Mouse (Mus musculus): ENCODE data around the gene Rai14. TPM values are rescaled to one million over a fixed set of nuclear protein-coding genes. Genes with fewer than 3 reads are reported as not detected.

Rai14 gene
- polyA plus RNA-seq, 1 experiment from 2014 or later, result 23.2 TPM

DNA sequence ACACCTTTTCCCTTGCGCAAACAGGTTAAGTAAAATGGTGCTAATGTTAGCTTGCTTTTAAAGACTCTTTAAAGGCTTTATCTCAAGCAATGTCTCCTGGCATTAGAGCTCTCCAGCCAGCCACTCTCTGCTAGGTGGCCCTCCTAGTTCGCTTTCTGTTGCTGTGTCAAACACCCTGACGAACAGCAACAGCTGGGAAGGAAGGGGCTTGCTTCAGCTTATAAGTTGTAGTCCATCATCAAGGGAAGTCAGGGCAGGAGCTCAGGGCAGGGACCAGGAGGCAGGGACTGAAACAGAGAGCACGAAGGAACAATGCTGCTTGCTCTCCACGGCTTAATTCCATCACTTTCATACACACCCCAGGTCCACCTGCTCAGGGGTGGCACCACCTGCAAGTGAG, 68.1 kb downstream of the Rai14 start:
- no peaks in the 10 kb centered on the region for H3K27me3 ChIP-seq (ENCODE audit: control insufficient read depth, insufficient read depth, low read length)
- ATAC-seq (ENCODE audit: insufficient number of reproducible peaks, insufficient read depth, low FRiP score, low read depth), result no peak
- H3K9me3 ChIP-seq (ENCODE audit: control insufficient read depth, low read depth, low read length), result no peaks in the 10 kb centered on the region
- no peak overlapping the region for H3K9ac ChIP-seq (replicated peaks; ENCODE audit: low read depth, low read length)
- no peaks in the 10 kb centered on the region for H3K36me3 ChIP-seq (ENCODE audit: control insufficient read depth, insufficient read depth, low read length)
- peaks cover 8% of the 10 kb centered on the region; the same call in 1 of the 2 replicates for H3K4me1 ChIP-seq (ENCODE audit: control insufficient read depth, insufficient read depth, low read length)
- no peak overlapping the region for H3K27ac ChIP-seq (ENCODE audit: low read length)
- no peak overlapping the region for H3K4me3 ChIP-seq (ENCODE audit: low read depth, low read length)
- H3K4me2 ChIP-seq (replicated peaks; ENCODE audit: low read depth, low read length), result no peak overlapping the region
- WGBS, result 57% methylated on average over 5 of the region's 5 CpGs

DNA sequence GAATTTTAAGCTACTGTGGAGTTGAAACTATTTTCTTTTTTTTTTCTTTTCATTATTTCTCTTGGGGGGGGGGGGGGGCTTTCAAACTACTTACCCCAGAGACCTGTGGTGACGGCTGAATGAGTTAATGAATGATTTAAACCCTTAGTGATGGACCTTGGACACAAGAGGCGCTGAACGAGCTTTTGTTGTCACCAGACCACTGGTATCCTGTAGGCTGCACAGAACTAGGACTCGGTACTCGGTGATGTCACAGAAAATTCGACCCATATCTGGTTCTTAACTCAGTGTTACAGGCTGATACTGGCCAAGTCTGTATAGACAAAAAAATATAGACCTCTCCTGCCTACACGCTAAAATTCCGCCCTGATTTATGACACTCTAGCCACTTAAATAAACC, 69.3 kb downstream of the Rai14 start:
- Histone ChIP-seq H3K27me3 (ENCODE audit: control insufficient read depth, insufficient read depth, low read length) (no peaks in the 10 kb centered on the region), H3K36me3 (ENCODE audit: control insufficient read depth, insufficient read depth, low read length) (no peaks in the 10 kb centered on the region), H3K27ac (ENCODE audit: low read length) (no peak overlapping the region), H3K9ac (replicated peaks; ENCODE audit: low read depth, low read length) (no peak overlapping the region), H3K4me1 (ENCODE audit: control insufficient read depth, insufficient read depth, low read length) (peaks cover 8% of the 10 kb centered on the region; the same call in 1 of the 2 replicates), H3K4me2 (replicated peaks; ENCODE audit: low read depth, low read length) (no peak overlapping the region), H3K9me3 (ENCODE audit: control insufficient read depth, low read depth, low read length) (no peaks in the 10 kb centered on the region), H3K4me3 (ENCODE audit: low read depth, low read length) (no peak overlapping the region)
- peak; percentile 49; the same call in 1 of the 2 replicates for ATAC-seq (ENCODE audit: insufficient number of reproducible peaks, insufficient read depth, low FRiP score, low read depth)
- WGBS, result 47% methylated on average over 8 of the region's 8 CpGs

DNA sequence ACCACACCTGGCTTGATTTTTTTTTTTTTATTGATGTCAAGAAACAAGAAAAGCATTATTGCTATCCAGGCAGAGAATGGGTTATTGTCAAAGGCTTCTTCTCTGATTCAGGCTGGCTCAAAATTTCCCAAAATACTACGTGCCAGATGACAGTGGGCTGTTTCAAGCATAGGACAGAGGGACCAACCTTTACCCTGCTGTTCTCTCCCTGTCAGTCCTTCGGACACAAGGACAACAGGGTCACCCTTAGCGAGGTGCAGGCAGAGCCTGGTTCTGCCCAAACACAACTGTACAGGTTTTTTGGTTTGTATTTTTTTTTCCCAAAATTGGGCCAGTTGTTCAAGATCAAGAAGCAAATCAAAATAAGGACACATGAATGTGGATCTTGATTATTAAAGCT, 70.6 kb downstream of the Rai14 start:
- ATAC-seq (ENCODE audit: insufficient number of reproducible peaks, insufficient read depth, low FRiP score, low read depth), result no peak
- Histone ChIP-seq H3K9ac (replicated peaks; ENCODE audit: low read depth, low read length) (no peak overlapping the region), H3K4me3 (ENCODE audit: low read depth, low read length) (no peak overlapping the region), H3K4me2 (replicated peaks; ENCODE audit: low read depth, low read length) (no peak overlapping the region), H3K27ac (ENCODE audit: low read length) (no peak overlapping the region), H3K27me3 (ENCODE audit: control insufficient read depth, insufficient read depth, low read length) (no peaks in the 10 kb centered on the region), H3K36me3 (ENCODE audit: control insufficient read depth, insufficient read depth, low read length) (no peaks in the 10 kb centered on the region), H3K9me3 (ENCODE audit: control insufficient read depth, low read depth, low read length) (no peaks in the 10 kb centered on the region), H3K4me1 (ENCODE audit: control insufficient read depth, insufficient read depth, low read length) (peaks cover 8% of the 10 kb centered on the region; the same call in 1 of the 2 replicates)
- WGBS, result 89% methylated on average over 3 of the region's 3 CpGs

DNA sequence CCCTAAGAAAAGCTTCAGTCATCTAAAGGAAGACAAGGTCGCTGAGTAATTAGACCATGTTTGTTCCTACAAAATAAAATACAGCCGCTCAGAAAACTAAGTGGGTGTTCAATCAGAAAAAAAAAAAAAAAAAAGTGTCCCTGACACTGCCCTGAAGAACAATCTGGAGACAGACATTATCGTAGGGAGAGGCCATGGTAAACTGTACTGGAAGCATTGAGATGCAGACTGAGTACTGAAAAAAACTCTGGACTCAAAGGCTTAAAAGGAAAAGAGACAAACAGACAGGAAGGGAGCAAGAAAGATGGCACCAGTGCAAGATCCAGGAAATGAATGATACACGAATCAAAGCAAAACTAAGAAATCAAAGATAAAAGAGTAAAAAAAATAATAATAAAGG, 71.2 kb downstream of the Rai14 start:
- H3K36me3 ChIP-seq (ENCODE audit: control insufficient read depth, insufficient read depth, low read length), result no peaks in the 10 kb centered on the region
- WGBS, result 66% methylated on average over 4 of the region's 4 CpGs
- H3K4me1 ChIP-seq (ENCODE audit: control insufficient read depth, insufficient read depth, low read length), result peaks cover 2% of the 10 kb centered on the region; the same call in 1 of the 2 replicates
- H3K27me3 ChIP-seq (ENCODE audit: control insufficient read depth, insufficient read depth, low read length), result no peaks in the 10 kb centered on the region
- no peak overlapping the region for H3K27ac ChIP-seq (ENCODE audit: low read length)
- no peak overlapping the region for H3K4me3 ChIP-seq (ENCODE audit: low read depth, low read length)
- H3K9me3 ChIP-seq (ENCODE audit: control insufficient read depth, low read depth, low read length), result no peaks in the 10 kb centered on the region
- ATAC-seq (ENCODE audit: insufficient number of reproducible peaks, insufficient read depth, low FRiP score, low read depth), result no peak
- H3K4me2 ChIP-seq (replicated peaks; ENCODE audit: low read depth, low read length), result no peak overlapping the region
- no peak overlapping the region for H3K9ac ChIP-seq (replicated peaks; ENCODE audit: low read depth, low read length)

DNA sequence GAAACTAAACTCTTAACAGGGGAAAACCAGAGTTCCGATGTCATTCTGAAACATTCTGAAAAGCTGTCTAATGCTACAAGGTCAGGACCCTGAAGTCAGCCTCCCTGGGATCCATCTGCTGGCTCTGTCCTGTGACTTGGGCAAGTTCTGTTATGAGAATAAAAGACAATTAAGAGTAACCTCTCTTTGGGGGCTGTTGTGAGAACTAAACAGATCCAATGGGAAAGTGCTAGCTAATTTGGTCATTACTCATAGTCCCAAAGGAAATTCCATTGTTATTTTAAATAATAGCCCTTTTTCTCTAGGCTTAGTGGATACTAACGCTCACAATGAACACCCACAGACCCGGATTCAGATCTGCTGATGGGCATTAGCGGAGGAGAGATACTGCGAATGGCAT, 72.0 kb downstream of the Rai14 start:
- Histone ChIP-seq H3K4me3 (ENCODE audit: low read depth, low read length) (no peak overlapping the region), H3K27me3 (ENCODE audit: control insufficient read depth, insufficient read depth, low read length) (no peaks in the 10 kb centered on the region), H3K4me2 (replicated peaks; ENCODE audit: low read depth, low read length) (no peak overlapping the region), H3K4me1 (ENCODE audit: control insufficient read depth, insufficient read depth, low read length) (no peaks in the 10 kb centered on the region), H3K9me3 (ENCODE audit: control insufficient read depth, low read depth, low read length) (no peaks in the 10 kb centered on the region), H3K36me3 (ENCODE audit: control insufficient read depth, insufficient read depth, low read length) (no peaks in the 10 kb centered on the region), H3K9ac (replicated peaks; ENCODE audit: low read depth, low read length) (no peak overlapping the region), H3K27ac (ENCODE audit: low read length) (no peak overlapping the region)
- ATAC-seq (ENCODE audit: insufficient number of reproducible peaks, insufficient read depth, low FRiP score, low read depth), result no peak
- 60% methylated on average over 5 of the region's 5 CpGs for WGBS

DNA sequence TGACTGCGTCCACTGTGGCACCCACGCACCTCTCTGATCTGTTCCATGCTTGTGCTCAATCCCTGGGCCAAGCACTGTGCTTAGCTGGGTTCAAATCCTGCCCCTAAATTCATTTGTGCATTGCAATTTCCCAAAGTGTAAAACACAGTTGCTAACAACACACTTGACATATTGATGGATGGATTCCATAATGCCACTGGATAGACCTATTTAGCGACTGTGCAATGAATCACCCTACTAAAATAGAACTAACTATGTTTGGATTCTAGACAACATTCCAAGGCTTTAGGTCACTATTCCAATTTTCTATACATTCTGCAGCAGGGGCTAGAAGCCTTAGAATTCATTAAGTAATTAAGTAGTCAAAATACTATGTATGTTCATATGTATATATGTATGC, 73.7 kb downstream of the Rai14 start:
- WGBS, result 75% methylated on average over 3 of the region's 3 CpGs
- no peak for ATAC-seq (ENCODE audit: insufficient number of reproducible peaks, insufficient read depth, low FRiP score, low read depth)
- no peak overlapping the region for H3K27ac ChIP-seq (ENCODE audit: low read length)
- H3K27me3 ChIP-seq (ENCODE audit: control insufficient read depth, insufficient read depth, low read length), result no peaks in the 10 kb centered on the region
- H3K9me3 ChIP-seq (ENCODE audit: control insufficient read depth, low read depth, low read length), result no peaks in the 10 kb centered on the region
- H3K36me3 ChIP-seq (ENCODE audit: control insufficient read depth, insufficient read depth, low read length), result no peaks in the 10 kb centered on the region
- no peak overlapping the region for H3K9ac ChIP-seq (replicated peaks; ENCODE audit: low read depth, low read length)
- H3K4me2 ChIP-seq (replicated peaks; ENCODE audit: low read depth, low read length), result no peak overlapping the region
- no peak overlapping the region for H3K4me3 ChIP-seq (ENCODE audit: low read depth, low read length)
- peaks cover 5% of the 10 kb centered on the region; the same call in 1 of the 2 replicates for H3K4me1 ChIP-seq (ENCODE audit: control insufficient read depth, insufficient read depth, low read length)

DNA sequence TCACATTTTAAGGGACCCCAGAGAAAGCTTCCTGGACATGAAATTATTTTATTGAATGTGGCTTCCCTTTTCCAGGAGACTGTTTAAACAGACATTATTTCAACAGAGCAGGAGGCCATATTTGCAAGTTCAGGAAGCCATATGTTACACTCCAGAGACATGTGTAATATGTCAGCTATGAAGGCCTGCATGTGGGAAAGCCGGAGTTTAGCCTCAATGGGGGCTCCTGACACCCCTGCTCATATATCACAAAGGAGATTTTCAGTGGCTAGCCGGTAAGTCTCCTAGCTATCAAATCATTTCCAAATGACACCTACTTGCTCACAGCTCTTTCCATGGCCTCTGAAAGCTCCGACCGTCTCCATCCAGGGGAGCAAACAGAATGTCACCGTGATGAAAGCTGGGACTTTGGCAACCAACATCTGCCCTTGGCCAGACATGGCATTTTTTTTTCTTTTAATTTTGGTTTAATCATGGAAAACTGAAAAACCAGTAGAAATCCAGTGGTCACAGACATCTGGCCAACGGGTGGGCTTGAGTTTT, 77.1 kb downstream of the Rai14 start:
- Histone ChIP-seq H3K27ac (ENCODE audit: low read length) (no peak overlapping the region), H3K9ac (replicated peaks; ENCODE audit: low read depth, low read length) (no peak overlapping the region), H3K4me1 (ENCODE audit: control insufficient read depth, insufficient read depth, low read length) (peaks cover 24% of the 10 kb centered on the region), H3K4me2 (replicated peaks; ENCODE audit: low read depth, low read length) (no peak overlapping the region), H3K9me3 (ENCODE audit: control insufficient read depth, low read depth, low read length) (no peaks in the 10 kb centered on the region), H3K4me3 (ENCODE audit: low read depth, low read length) (no peak overlapping the region), H3K36me3 (ENCODE audit: control insufficient read depth, insufficient read depth, low read length) (no peaks in the 10 kb centered on the region), H3K27me3 (ENCODE audit: control insufficient read depth, insufficient read depth, low read length) (no peaks in the 10 kb centered on the region)
- 51% methylated on average over 6 of the region's 6 CpGs for WGBS
- ATAC-seq (ENCODE audit: insufficient number of reproducible peaks, insufficient read depth, low FRiP score, low read depth), result no peak

DNA sequence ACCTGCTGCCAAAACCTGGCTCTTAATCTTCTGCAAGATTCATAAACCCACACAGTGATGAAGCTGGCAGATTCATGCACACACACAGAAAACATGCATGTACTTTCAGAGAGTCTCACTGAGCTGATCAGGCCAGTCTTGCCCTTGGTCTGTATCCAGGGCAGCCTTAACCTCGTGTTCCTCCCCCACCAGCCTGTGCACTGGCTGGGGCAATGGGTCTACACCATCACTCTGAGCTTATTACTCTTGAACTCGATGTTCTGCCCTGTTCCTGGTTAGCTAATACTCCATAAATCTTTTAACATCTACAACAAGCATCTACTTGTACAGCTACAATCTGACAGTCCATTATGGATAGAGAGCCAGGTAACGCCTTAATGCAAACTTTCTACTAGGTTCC, 77.6 kb downstream of the Rai14 start:
- no peak overlapping the region for H3K4me2 ChIP-seq (replicated peaks; ENCODE audit: low read depth, low read length)
- no peak for ATAC-seq (ENCODE audit: insufficient number of reproducible peaks, insufficient read depth, low FRiP score, low read depth)
- no peak overlapping the region for H3K9ac ChIP-seq (replicated peaks; ENCODE audit: low read depth, low read length)
- no peak overlapping the region for H3K27ac ChIP-seq (ENCODE audit: low read length)
- H3K36me3 ChIP-seq (ENCODE audit: control insufficient read depth, insufficient read depth, low read length), result no peaks in the 10 kb centered on the region; the same call in 1 of the 2 replicates
- H3K9me3 ChIP-seq (ENCODE audit: control insufficient read depth, low read depth, low read length), result no peaks in the 10 kb centered on the region
- WGBS, result 53% methylated on average over 3 of the region's 3 CpGs
- H3K4me1 ChIP-seq (ENCODE audit: control insufficient read depth, insufficient read depth, low read length), result peaks cover 24% of the 10 kb centered on the region
- H3K27me3 ChIP-seq (ENCODE audit: control insufficient read depth, insufficient read depth, low read length), result no peaks in the 10 kb centered on the region
- H3K4me3 ChIP-seq (ENCODE audit: low read depth, low read length), result no peak overlapping the region

DNA sequence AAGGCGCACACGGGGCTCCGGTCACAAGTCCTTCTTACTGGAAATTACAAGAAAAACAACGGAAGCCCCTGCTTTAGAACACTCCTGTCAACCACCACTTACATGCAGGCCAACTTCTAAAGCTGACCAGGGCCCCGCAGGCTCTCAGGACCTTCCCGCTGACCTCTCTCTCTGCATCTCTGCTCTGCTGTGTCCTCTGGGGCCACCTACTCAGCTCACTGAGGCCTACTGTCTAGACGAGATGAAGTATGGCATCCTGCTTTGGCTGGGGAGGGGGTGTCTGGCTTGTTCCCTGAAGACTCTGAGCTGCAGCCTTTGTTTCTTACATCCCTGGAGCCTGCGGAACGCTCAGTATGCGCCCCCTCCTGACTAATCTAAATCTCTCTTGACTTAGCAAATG, 79.3 kb downstream of the Rai14 start:
- no peaks in the 10 kb centered on the region; the same call in 1 of the 2 replicates for H3K36me3 ChIP-seq (ENCODE audit: control insufficient read depth, insufficient read depth, low read length)
- no peak overlapping the region for H3K4me3 ChIP-seq (ENCODE audit: low read depth, low read length)
- no peak overlapping the region for H3K9ac ChIP-seq (replicated peaks; ENCODE audit: low read depth, low read length)
- H3K9me3 ChIP-seq (ENCODE audit: control insufficient read depth, low read depth, low read length), result no peaks in the 10 kb centered on the region
- H3K27ac ChIP-seq (ENCODE audit: low read length), result peak overlapping the region; percentile 53; the same call in 1 of the 2 replicates
- ATAC-seq (ENCODE audit: insufficient number of reproducible peaks, insufficient read depth, low FRiP score, low read depth), result peak; percentile 82; the same call in 1 of the 2 replicates
- no peak overlapping the region for H3K4me2 ChIP-seq (replicated peaks; ENCODE audit: low read depth, low read length)
- 22% methylated on average over 10 of the region's 10 CpGs for WGBS
- peaks cover 24% of the 10 kb centered on the region for H3K4me1 ChIP-seq (ENCODE audit: control insufficient read depth, insufficient read depth, low read length)
- no peaks in the 10 kb centered on the region for H3K27me3 ChIP-seq (ENCODE audit: control insufficient read depth, insufficient read depth, low read length)

All from stomach, embryonic 14.5 days (tissue).